Mouse (Mus musculus) c-Kit-positive CD71-positive TER-119-negative erythroid progenitor cells, embryonic 14.5 days (primary cell): ENCODE results near the gene Hscb.

Experiments
- DNase-seq: peaks from one replicate; pipeline ENCODE4 v3.0.0-alpha.2; 2013; ENCODE audit warnings: low read depth

The Hscb gene

GRCm38 (mm10) chr5:110831036-110831720 lies 8.4 kb downstream of the Hscb start:
- DNase-seq = no peak

- no peak for DNase-seq
Measured at GRCm38 (mm10) chr5:110827576-110827975, 12.0 kb downstream of the Hscb start.

GRCm38 (mm10) chr5:110826781-110827495 lies 12.6 kb downstream of the Hscb start:
- no peak for DNase-seq

GRCm38 (mm10) chr5:110824421-110824820 lies 15.2 kb downstream of the Hscb start:
- DNase-seq = no peak

- peak; percentile 99 for DNase-seq
Measured at GRCm38 (mm10) chr5:110809667-110810325, 29.8 kb downstream of the Hscb start, which contains the start of gene Ulk1. Ulk1 (minus strand) TSS chr5:110810097.

- no peak for DNase-seq
Measured at GRCm38 (mm10) chr5:110808821-110809666, 30.5 kb downstream of the Hscb start.

GRCm38 (mm10) chr5:110808061-110808631 lies 31.4 kb downstream of the Hscb start:
- peak; percentile 78 for DNase-seq

- DNase-seq = no peak
Measured at GRCm38 (mm10) chr5:110807453-110807852, 32.1 kb downstream of the Hscb start.

GRCm38 (mm10) chr5:110806676-110807075 lies 32.9 kb downstream of the Hscb start:
- no peak for DNase-seq

GRCm38 (mm10) chr5:110806154-110806553 lies 33.4 kb downstream of the Hscb start:
- DNase-seq = no peak

GRCm38 (mm10) chr5:110804012-110804743 lies 35.4 kb downstream of the Hscb start:
- no peak for DNase-seq

- no peak for DNase-seq
Measured at GRCm38 (mm10) chr5:110802809-110803208, 36.8 kb downstream of the Hscb start.

GRCm38 (mm10) chr5:110802186-110802585 lies 37.4 kb downstream of the Hscb start:
- no peak for DNase-seq

- no peak for DNase-seq
Measured at GRCm38 (mm10) chr5:110801036-110801624, 38.4 kb downstream of the Hscb start.

GRCm38 (mm10) chr5:110797696-110798095 lies 41.9 kb downstream of the Hscb start:
- no peak for DNase-seq

- no peak for DNase-seq
Measured at GRCm38 (mm10) chr5:110794363-110794762, 45.2 kb downstream of the Hscb start.

- DNase-seq = no peak
Measured at GRCm38 (mm10) chr5:110788684-110789083, 50.9 kb downstream of the Hscb start.

GRCm38 (mm10) chr5:110786081-110786835 lies 53.3 kb downstream of the Hscb start:
- no peak for DNase-seq

- DNase-seq = no peak
Measured at GRCm38 (mm10) chr5:110783150-110783549, 56.4 kb downstream of the Hscb start.
